Mouse (Mus musculus): ENCODE measurements around the gene Psme2. TPM values are rescaled to one million over a fixed set of nuclear protein-coding genes. Genes with fewer than 3 reads are reported as not detected.

Psme2 gene
- polyA plus RNA-seq, 1 experiment from 2014 or later: 286 TPM

DNA sequence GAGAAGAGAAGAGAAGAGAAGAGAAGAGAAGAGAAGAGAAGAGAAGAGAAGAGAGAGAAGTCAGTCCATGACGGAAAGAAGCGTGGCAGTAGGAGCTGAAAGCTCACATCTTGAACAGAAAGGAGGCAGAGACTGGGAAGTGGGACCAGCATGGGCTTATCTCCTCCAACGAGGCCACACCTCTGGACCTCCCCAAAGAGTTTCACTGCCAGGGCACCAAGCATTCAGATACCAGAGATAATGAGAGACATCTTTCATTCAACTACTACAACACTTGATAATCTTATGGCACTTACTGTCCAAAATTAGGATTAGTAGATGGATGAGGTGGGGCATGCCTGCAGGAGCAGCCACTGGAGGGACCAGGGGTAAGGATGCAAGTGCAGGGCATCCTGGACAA is 35.1 kb downstream of the Psme2 start:
- no peak for TF ChIP-seq CTCF (IDR thresholded peaks at IDR 0.05; ENCODE audit: low read depth)
- H3K27me3 ChIP-seq (ENCODE audit: insufficient read depth, low read length): no peaks in the 10 kb centered on the region
- no peaks in the 10 kb centered on the region for H3K36me3 ChIP-seq (ENCODE audit: insufficient read depth, low read length)
- no peak overlapping the region for H3K27ac ChIP-seq
- DNase-seq (ENCODE audit: low spot score) (no peak), ATAC-seq (replicated peaks; ENCODE audit: low FRiP score, low read depth) (no peak)
- no peak overlapping the region for H3K9ac ChIP-seq (ENCODE audit: low read depth, low read length)
- whole genome bisulfite sequencing: 89% methylated on average over 3 of the region's 3 CpGs
- H3K4me1 ChIP-seq (replicated peaks; ENCODE audit: insufficient read depth, low read length): no peaks in the 10 kb centered on the region
- H3K9me3 ChIP-seq (replicated peaks; ENCODE audit: low read length): no peaks in the 10 kb centered on the region
- no peak overlapping the region for H3K4me2 ChIP-seq (ENCODE audit: low read length)
- H3K4me3 ChIP-seq (replicated peaks; ENCODE audit: low read depth, low read length): no peak overlapping the region

- ATAC-seq (replicated peaks; ENCODE audit: low FRiP score, low read depth) (no peak), DNase-seq (ENCODE audit: low spot score) (no peak)
- Histone ChIP-seq H3K27ac (no peak overlapping the region), H3K4me2 (ENCODE audit: low read length) (no peak overlapping the region), H3K4me3 (replicated peaks; ENCODE audit: low read depth, low read length) (no peak overlapping the region), H3K27me3 (ENCODE audit: insufficient read depth, low read length) (no peaks in the 10 kb centered on the region), H3K9ac (ENCODE audit: low read depth, low read length) (no peak overlapping the region), H3K9me3 (replicated peaks; ENCODE audit: low read length) (no peaks in the 10 kb centered on the region), H3K36me3 (ENCODE audit: insufficient read depth, low read length) (no peaks in the 10 kb centered on the region), H3K4me1 (replicated peaks; ENCODE audit: insufficient read depth, low read length) (no peaks in the 10 kb centered on the region)
- TF ChIP-seq CTCF (IDR thresholded peaks at IDR 0.05; ENCODE audit: low read depth): no peak
Measured at GRCm38 (mm10) chr14:55554635-55555034, 36.3 kb downstream of the Psme2 start.

DNA sequence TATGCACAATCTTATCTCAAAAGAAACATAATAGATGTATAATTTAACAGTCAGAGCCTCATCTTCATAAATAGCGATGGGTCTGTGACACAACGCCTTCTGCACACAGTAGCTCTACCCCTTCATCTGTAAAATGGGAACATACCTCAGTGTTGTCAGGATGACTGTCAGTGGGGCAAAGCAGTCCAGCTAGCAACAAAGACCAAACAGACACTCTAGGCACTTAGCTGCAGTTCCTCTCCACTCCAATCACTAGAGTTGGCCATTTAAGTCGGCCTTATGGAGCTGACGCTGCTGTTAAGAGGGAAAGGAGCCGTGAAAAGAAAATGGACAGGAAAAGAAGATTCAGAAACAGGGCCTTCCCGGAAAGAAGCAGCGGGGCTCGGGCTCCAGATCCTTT is 39.1 kb downstream of the Psme2 start:
- Histone ChIP-seq H3K36me3 (ENCODE audit: insufficient read depth, low read length) (peaks cover 25% of the 10 kb centered on the region), H3K9ac (ENCODE audit: low read depth, low read length) (no peak overlapping the region), H3K9me3 (replicated peaks; ENCODE audit: low read length) (no peaks in the 10 kb centered on the region), H3K4me3 (replicated peaks; ENCODE audit: low read depth, low read length) (no peak overlapping the region), H3K27ac (no peak overlapping the region), H3K4me2 (ENCODE audit: low read length) (no peak overlapping the region), H3K4me1 (replicated peaks; ENCODE audit: insufficient read depth, low read length) (no peaks in the 10 kb centered on the region), H3K27me3 (ENCODE audit: insufficient read depth, low read length) (no peaks in the 10 kb centered on the region)
- TF ChIP-seq CTCF (IDR thresholded peaks at IDR 0.05; ENCODE audit: low read depth): no peak
- ATAC-seq (replicated peaks; ENCODE audit: low FRiP score, low read depth): no peak
- no peak for DNase-seq (ENCODE audit: low spot score)
- WGBS: 92% methylated on average over 8 of the region's 8 CpGs

GRCm38 (mm10) chr14:55551347-55551746 is 39.6 kb downstream of the Psme2 start:
- Histone ChIP-seq H3K4me1 (replicated peaks; ENCODE audit: insufficient read depth, low read length) (no peaks in the 10 kb centered on the region), H3K27ac (no peak overlapping the region), H3K36me3 (ENCODE audit: insufficient read depth, low read length) (peaks cover 25% of the 10 kb centered on the region), H3K4me3 (replicated peaks; ENCODE audit: low read depth, low read length) (no peak overlapping the region), H3K9me3 (replicated peaks; ENCODE audit: low read length) (no peaks in the 10 kb centered on the region), H3K4me2 (ENCODE audit: low read length) (no peak overlapping the region), H3K27me3 (ENCODE audit: insufficient read depth, low read length) (no peaks in the 10 kb centered on the region), H3K9ac (ENCODE audit: low read depth, low read length) (no peak overlapping the region)
- ATAC-seq (replicated peaks; ENCODE audit: low FRiP score, low read depth) (no peak), DNase-seq (ENCODE audit: low spot score) (no peak)
- 67% methylated on average over 5 of the region's 5 CpGs for whole genome bisulfite sequencing
- no peak for TF ChIP-seq CTCF (IDR thresholded peaks at IDR 0.05; ENCODE audit: low read depth)

GRCm38 (mm10) chr14:55550191-55550590 is 40.7 kb downstream of the Psme2 start:
- no peaks in the 10 kb centered on the region for H3K9me3 ChIP-seq (replicated peaks; ENCODE audit: low read length)
- H3K27ac ChIP-seq: no peak overlapping the region
- 87% methylated on average over 6 of the region's 6 CpGs for WGBS
- H3K4me2 ChIP-seq (ENCODE audit: low read length): no peak overlapping the region
- peaks cover 36% of the 10 kb centered on the region for H3K36me3 ChIP-seq (ENCODE audit: insufficient read depth, low read length)
- H3K27me3 ChIP-seq (ENCODE audit: insufficient read depth, low read length): no peaks in the 10 kb centered on the region
- H3K4me1 ChIP-seq (replicated peaks; ENCODE audit: insufficient read depth, low read length): no peaks in the 10 kb centered on the region
- TF ChIP-seq CTCF (IDR thresholded peaks at IDR 0.05; ENCODE audit: low read depth): no peak
- H3K9ac ChIP-seq (ENCODE audit: low read depth, low read length): no peak overlapping the region
- ATAC-seq (replicated peaks; ENCODE audit: low FRiP score, low read depth): no peak
- DNase-seq (ENCODE audit: low spot score): no peak
- H3K4me3 ChIP-seq (replicated peaks; ENCODE audit: low read depth, low read length): no peak overlapping the region

DNA sequence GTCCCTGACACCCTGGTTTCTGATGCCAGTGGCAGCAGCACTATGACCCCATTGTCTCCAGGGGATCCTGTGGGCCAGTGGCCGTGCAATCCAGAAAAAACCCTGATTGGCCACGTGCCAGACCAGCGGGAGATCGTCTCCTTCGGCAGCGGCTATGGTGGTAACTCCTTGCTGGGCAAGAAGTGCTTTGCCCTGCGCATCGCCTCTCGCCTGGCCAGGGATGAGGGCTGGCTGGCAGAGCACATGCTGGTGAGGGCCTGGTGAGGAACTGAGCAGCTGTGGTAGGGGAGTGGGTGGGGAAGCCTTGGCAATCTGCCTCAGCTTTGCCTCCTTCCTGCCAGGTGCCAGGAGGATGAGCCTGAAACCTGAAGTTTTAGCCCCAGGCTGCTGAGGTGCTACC is 46.6 kb downstream of the Psme2 start:
- H3K27ac ChIP-seq: no peak overlapping the region
- H3K4me2 ChIP-seq (ENCODE audit: low read length): no peak overlapping the region
- no peak overlapping the region for H3K9ac ChIP-seq (ENCODE audit: low read depth, low read length)
- peaks cover 55% of the 10 kb centered on the region for H3K36me3 ChIP-seq (ENCODE audit: insufficient read depth, low read length)
- no peak for ATAC-seq (replicated peaks; ENCODE audit: low FRiP score, low read depth)
- no peak for TF ChIP-seq CTCF (IDR thresholded peaks at IDR 0.05; ENCODE audit: low read depth)
- WGBS: 77% methylated on average over 9 of the region's 9 CpGs
- H3K4me3 ChIP-seq (replicated peaks; ENCODE audit: low read depth, low read length): no peak overlapping the region
- H3K27me3 ChIP-seq (ENCODE audit: insufficient read depth, low read length): no peaks in the 10 kb centered on the region
- DNase-seq (ENCODE audit: low spot score): no peak
- peaks cover 11% of the 10 kb centered on the region for H3K4me1 ChIP-seq (replicated peaks; ENCODE audit: insufficient read depth, low read length)
- no peaks in the 10 kb centered on the region for H3K9me3 ChIP-seq (replicated peaks; ENCODE audit: low read length)

- Histone ChIP-seq H3K27ac (no peak overlapping the region), H3K4me2 (ENCODE audit: low read length) (no peak overlapping the region), H3K4me1 (replicated peaks; ENCODE audit: insufficient read depth, low read length) (peaks cover 11% of the 10 kb centered on the region), H3K27me3 (ENCODE audit: insufficient read depth, low read length) (no peaks in the 10 kb centered on the region), H3K9ac (ENCODE audit: low read depth, low read length) (no peak overlapping the region), H3K4me3 (replicated peaks; ENCODE audit: low read depth, low read length) (no peak overlapping the region), H3K36me3 (ENCODE audit: insufficient read depth, low read length) (peaks cover 35% of the 10 kb centered on the region), H3K9me3 (replicated peaks; ENCODE audit: low read length) (no peaks in the 10 kb centered on the region)
- DNase-seq (ENCODE audit: low spot score) (no peak), ATAC-seq (replicated peaks; ENCODE audit: low FRiP score, low read depth) (no peak)
- no peak for TF ChIP-seq CTCF (IDR thresholded peaks at IDR 0.05; ENCODE audit: low read depth)
- 97% methylated on average over 12 of the region's 12 CpGs for WGBS
Measured at GRCm38 (mm10) chr14:55542268-55542667, 48.6 kb downstream of the Psme2 start.
